In the genomic region with DNA sequence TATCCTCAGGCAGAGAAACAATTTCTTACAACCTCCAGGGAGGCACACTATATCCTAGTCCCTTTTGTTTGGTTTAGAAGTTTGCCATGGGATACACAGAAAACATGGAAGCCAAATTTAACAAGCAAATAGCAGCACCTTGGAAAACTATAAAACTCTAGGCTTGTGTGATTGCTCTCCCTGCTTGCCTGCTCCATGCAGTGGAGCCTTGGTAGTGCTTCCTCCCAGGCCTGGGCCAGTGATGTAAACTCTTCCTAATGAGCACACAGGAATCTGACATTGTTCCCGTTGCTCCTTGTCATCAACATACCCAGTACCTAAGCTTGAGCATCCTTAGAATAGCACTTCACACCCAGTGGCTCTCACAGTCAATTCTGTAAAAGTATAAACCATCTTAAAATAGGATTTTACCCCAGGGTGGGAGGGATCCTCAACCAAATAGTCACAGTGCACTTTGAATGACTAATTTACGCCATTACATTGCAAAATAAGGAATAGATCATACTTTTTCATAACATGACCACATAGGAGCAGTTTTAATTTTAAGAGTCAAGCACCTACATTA, we compare ENCODE assay signal across 11 mouse cellular contexts. TPM values are rescaled to one million over a fixed set of nuclear protein-coding genes. Genes with fewer than 3 reads are reported as not detected.
DNase-seq lines count a peak whose midpoint lies in the region; ATAC-seq and TF ChIP-seq lines count a peak whose summit lies in the region.
"Had no signal": no experiment of that assay in that cellular context is flagged by ENCODE, and none has a peak within 500 bp of the region (broad histone marks: within the 10 kb centered on the region; RNA-seq: fewer than 3 reads in every experiment).

No protein-coding gene starts in this region.

- ATAC-seq in hindbrain, embryonic 12.5 days (ENCODE audit: low FRiP score), result no peak
- ATAC-seq in embryonic facial prominence, embryonic 12.5 days (ENCODE audit: insufficient number of reproducible peaks, insufficient read depth, low FRiP score, low TSS enrichment), result no peak
- no peak for ATAC-seq in liver, postnatal 0 days

- no peak for DNase-seq in hindbrain, embryonic 10.5 days (ENCODE audit: low spot score)
- peak; percentile 59 for DNase-seq in forelimb bud, embryonic 11.5 days (ENCODE audit: low read depth, low spot score)
- no peak for DNase-seq in liver, postnatal 0 days
- DNase-seq in T-cell, adult 2 months (ENCODE audit: low spot score), result no peak
- no peak for DNase-seq in kidney, adult 8-10 months
- DNase-seq: adrenal gland, postnatal 10 days; right cerebral cortex, adult 18-20 months; thymus, adult 2 months had no signal

- no peaks in the 10 kb centered on the region for H3K36me3 ChIP-seq in hindbrain, embryonic 12.5 days
- no peaks in the 10 kb centered on the region for H3K36me3 ChIP-seq in hindbrain, embryonic 10.5 days
- no peaks in the 10 kb centered on the region for H3K36me3 ChIP-seq in embryonic facial prominence, embryonic 12.5 days
- no peaks in the 10 kb centered on the region for H3K36me3 ChIP-seq in liver, postnatal 0 days (replicated peaks; ENCODE audit: insufficient read depth, low read length)
- H3K36me3 ChIP-seq: midbrain, embryonic 12.5 days had no signal

- peaks cover 14% of the 10 kb centered on the region for H3K4me1 ChIP-seq in hindbrain, embryonic 12.5 days
- peaks cover 38% of the 10 kb centered on the region for H3K4me1 ChIP-seq in hindbrain, embryonic 10.5 days (replicated peaks)
- H3K4me1 ChIP-seq in embryonic facial prominence, embryonic 12.5 days, result peaks cover 10% of the 10 kb centered on the region; the same call in 1 of the 2 replicates
- H3K4me1 ChIP-seq in liver, postnatal 0 days (ENCODE audit: insufficient read depth), result peaks cover 18% of the 10 kb centered on the region

- 52% methylated on average over 2 of the region's 2 CpGs for WGBS in hindbrain, embryonic 12.5 days
- whole genome bisulfite sequencing in hindbrain, embryonic 10.5 days, result 54% methylated on average over 2 of the region's 2 CpGs
- WGBS in embryonic facial prominence, embryonic 12.5 days, result 46% methylated on average over 2 of the region's 2 CpGs
- WGBS in liver, postnatal 0 days (ENCODE audit: insufficient replicate concordance), result 69% methylated on average over 2 of the region's 2 CpGs

- no peak for TF ChIP-seq EP300 in liver, postnatal 0 days (IDR thresholded peaks at IDR 0.05; ENCODE audit: low read depth)

- H3K9ac ChIP-seq in hindbrain, embryonic 12.5 days, result no peak overlapping the region
- no peak overlapping the region for H3K9ac ChIP-seq in embryonic facial prominence, embryonic 12.5 days
- H3K9ac ChIP-seq in liver, postnatal 0 days (replicated peaks), result no peak overlapping the region

- no peak overlapping the region for H3K27ac ChIP-seq in hindbrain, embryonic 12.5 days
- no peak overlapping the region for H3K27ac ChIP-seq in hindbrain, embryonic 10.5 days
- H3K27ac ChIP-seq in embryonic facial prominence, embryonic 12.5 days, result no peak overlapping the region
- H3K27ac ChIP-seq in liver, postnatal 0 days (ENCODE audit: low read depth), result no peak overlapping the region

- no peak for TF ChIP-seq CTCF in liver, postnatal 0 days (IDR thresholded peaks at IDR 0.05; ENCODE audit: low read depth)

- no peak overlapping the region for H3K4me3 ChIP-seq in hindbrain, embryonic 12.5 days
- H3K4me3 ChIP-seq in hindbrain, embryonic 10.5 days, result no peak overlapping the region
- H3K4me3 ChIP-seq in embryonic facial prominence, embryonic 12.5 days, result no peak overlapping the region
- H3K4me3 ChIP-seq in liver, postnatal 0 days (ENCODE audit: low read depth, low read length), result no peak overlapping the region

- H3K4me2 ChIP-seq in hindbrain, embryonic 12.5 days (replicated peaks), result peak overlapping the region; percentile 100
- peak overlapping the region; percentile 99 for H3K4me2 ChIP-seq in embryonic facial prominence, embryonic 12.5 days (replicated peaks)
- H3K4me2 ChIP-seq in liver, postnatal 0 days (ENCODE audit: low read depth, low read length), result peak overlapping the region; percentile 93; the same call in 1 of the 2 replicates

- peaks cover 43% of the 10 kb centered on the region for H3K27me3 ChIP-seq in hindbrain, embryonic 12.5 days
- H3K27me3 ChIP-seq in hindbrain, embryonic 10.5 days (ENCODE audit: insufficient read depth, poor library complexity, severe bottlenecking), result peaks cover 67% of the 10 kb centered on the region
- 0 out of 2 replicates have a peak, but pooled peaks cover 2% of the 10 kb centered on the region for H3K27me3 ChIP-seq in embryonic facial prominence, embryonic 12.5 days
- H3K27me3 ChIP-seq in liver, postnatal 0 days (ENCODE audit: insufficient read depth, low read length), result peaks cover 3% of the 10 kb centered on the region; the same call in 1 of the 2 replicates

- no peaks in the 10 kb centered on the region for H3K9me3 ChIP-seq in hindbrain, embryonic 12.5 days (replicated peaks)
- H3K9me3 ChIP-seq in hindbrain, embryonic 10.5 days, result no peaks in the 10 kb centered on the region
- H3K9me3 ChIP-seq in embryonic facial prominence, embryonic 12.5 days, result no peaks in the 10 kb centered on the region
- H3K9me3 ChIP-seq in liver, postnatal 0 days (ENCODE audit: low read length), result no peaks in the 10 kb centered on the region
- H3K9me3 ChIP-seq: midbrain, embryonic 12.5 days had no signal

RNA-seq across cellular contexts. Expression of gene Smarca2, which starts 1.5 kb away (rescaled TPM):
- 60.9 and 65.5 TPM in 2 replicates for polyA plus RNA-seq in hindbrain, embryonic 12.5 days (2016; fragmentation: Nextera tagmentation; extraction: Ambion mirVana)
- 25.5 and 27.9 TPM in 2 replicates for polyA plus RNA-seq in hindbrain, embryonic 10.5 days (2016; fragmentation: Nextera tagmentation; extraction: Ambion mirVana)
- polyA plus RNA-seq in embryonic facial prominence, embryonic 12.5 days (2016; fragmentation: Nextera tagmentation; extraction: Ambion mirVana), result 75.4 and 80.7 TPM in 2 replicates
- 6.3 and 6.7 TPM in 2 replicates for polyA plus RNA-seq in liver, postnatal 0 days (2015; fragmentation: Nextera tagmentation; extraction: Ambion mirVana)
